Mouse (Mus musculus) gastrocnemius, postnatal 25 days (tissue): Measurements from ENCODE around the gene Tpbgl. TPM values are rescaled to one million over a fixed set of nuclear protein-coding genes. Genes with fewer than 3 reads are reported as not detected.

ENCODE experiments used
- DNase-seq: peaks from one replicate; pipeline ENCODE4 v3.0.0; 2022
- total RNA-seq, 2 experiments: library from RNA; stranded (reverse); gene quantifications; 1 replicate in 1 of 2; 2 replicates in 1 of 2; pipeline ENCODE4 v1.2.3; 2021

The Tpbgl gene
- total RNA-seq, 2 experiments from 2014 or later, result 42.5 to 46.1 TPM

- DNase-seq, result no peak
Observed at GRCm38 (mm10) chr7:99580247-99580646, 46.7 kb downstream of the Tpbgl start.

DNA sequence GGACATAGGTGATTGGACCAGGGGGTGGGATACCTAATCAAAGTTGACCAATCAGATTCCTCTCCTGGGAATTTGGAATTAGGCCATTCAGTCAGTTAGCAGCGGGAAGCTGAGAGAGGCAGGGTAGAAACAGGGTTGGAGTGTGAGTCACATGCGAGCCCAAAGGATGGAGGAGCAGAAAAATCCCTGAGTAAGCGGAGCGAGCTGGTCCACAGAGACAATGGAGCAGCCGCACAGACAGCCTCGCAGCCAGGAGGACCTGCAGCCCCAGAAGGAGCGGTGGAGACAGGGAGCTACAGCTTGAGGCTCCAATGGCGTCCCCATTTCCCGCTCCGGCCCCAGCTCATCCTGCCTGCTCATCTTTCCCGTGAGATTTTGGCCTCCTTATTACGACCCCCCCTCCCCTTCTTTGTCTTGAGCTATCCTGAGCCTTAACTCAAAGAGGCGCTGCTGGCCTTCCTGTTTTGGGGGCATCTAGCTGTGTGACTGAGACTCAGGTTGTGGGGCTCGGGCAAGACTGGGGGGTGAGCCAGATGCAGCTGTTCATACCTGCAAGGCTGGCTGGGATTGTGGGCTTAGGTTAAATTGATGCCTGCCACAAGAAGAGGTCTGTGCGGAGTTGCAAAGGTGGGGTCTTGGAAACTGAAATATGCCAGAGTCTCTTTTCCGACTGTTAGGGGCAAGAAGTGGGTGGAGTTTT lies 47.3 kb downstream of the Tpbgl start:
- DNase-seq, result no peak

DNA sequence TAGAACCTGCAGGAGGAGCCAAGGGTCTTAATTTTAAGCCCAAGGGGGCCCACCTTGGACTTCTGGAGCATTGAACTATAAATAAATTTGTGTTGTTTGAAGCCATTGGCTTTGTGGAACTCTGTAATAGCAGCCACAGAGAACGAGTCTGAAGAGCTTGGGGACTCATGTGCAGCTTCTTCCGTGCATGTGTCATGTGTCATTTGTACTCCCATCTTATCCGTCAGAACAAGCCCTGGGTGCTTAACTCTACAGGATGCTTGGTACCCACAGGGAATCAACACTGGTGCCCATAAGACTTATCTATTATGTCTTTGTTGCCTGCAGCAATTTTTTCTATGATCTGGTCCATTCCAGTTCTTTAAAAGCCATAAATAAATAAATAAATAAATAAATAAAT lies 48.7 kb downstream of the Tpbgl start:
- DNase-seq, result no peak

Other genes with a start within 250 kb of the Tpbgl start
- 1 to 10 TPM; 2.6 to 3.0 TPM for gene Gdpd5, start 245.7 kb downstream of the Tpbgl start, total RNA-seq
- not detected for gene Klhl35, start 161.1 kb downstream of the Tpbgl start, total RNA-seq
- 100 to 1,000 TPM; 239 to 240 TPM for gene Rps3, start 143.4 kb downstream of the Tpbgl start, total RNA-seq
- 10 to 100 TPM; 12.4 to 15.6 TPM for gene Arrb1, start 91.6 kb downstream of the Tpbgl start, total RNA-seq
- gene Slco2b1, start 84.2 kb upstream of the Tpbgl start, total RNA-seq, result 1 to 10 TPM; 3.9 to 4.7 TPM
- not detected for gene Olfr520, start 103.2 kb upstream of the Tpbgl start, total RNA-seq
- not detected for gene Olfr521, start 136.4 kb upstream of the Tpbgl start, total RNA-seq
- gene Neu3, start 201.3 kb upstream of the Tpbgl start, total RNA-seq, result 1 to 10 TPM; 2.4 to 2.8 TPM
- gene Xrra1, start 232.0 kb upstream of the Tpbgl start, total RNA-seq, result under 1 TPM in 1 of 2 experiments, not detected in 1; 0.49 TPM
- gene Spcs2, start 236.4 kb upstream of the Tpbgl start, total RNA-seq, result 10 to 100 TPM; 65.9 to 71.4 TPM